Mouse (Mus musculus) bone marrow macrophage, adult 2 months (primary cell): ENCODE results near the gene Ramp2.

Experiments used
- CTCF ChIP-seq: IDR thresholded peaks from 2 replicates; pipeline ENCODE4 v1.5.1; 2012; ENCODE audit warnings: low read depth, mild to moderate bottlenecking, low read length, moderate library complexity
- POLR2A ChIP-seq: IDR thresholded peaks from 2 replicates; pipeline ENCODE4 v1.6.1; 2012; ENCODE audit warnings: mild to moderate bottlenecking, low read depth, low read length, borderline replicate concordance

- TF ChIP-seq CTCF (no peak), POLR2A (no peak)
Observed at GRCm38 (mm10) chr11:101300881-101301280, 55.1 kb downstream of the Ramp2 start.
